Mouse (Mus musculus): Measurements from ENCODE around the gene Atp5f1. TPM values are rescaled to one million over a fixed set of nuclear protein-coding genes. Genes with fewer than 3 reads are reported as not detected.

Atp5f1 gene
- total and polyA plus RNA-seq, 3 experiments: 313 to 344 TPM; not detected in 1

Other genes with a start within 250 kb of the Atp5f1 start
- 32.3 and 39.7 TPM in 2 replicates for gene Rap1a, start 158.8 kb downstream of the Atp5f1 start, total RNA-seq (2012; rRNA removed)
- 10 to 100 TPM in 1 of 2 experiments, not detected in 1; 64.5 TPM for gene Rap1a, start 158.8 kb downstream of the Atp5f1 start, polyA plus RNA-seq (2012; ENCODE audit: insufficient read depth in 1 of 2, insufficient read length in 2 of 2, low read depth in 1 of 2, low replicate concordance in 2 of 2, missing spikeins in 1 of 2)
- 0.36 and 0.42 TPM in 2 replicates for gene Adora3, start 89.2 kb downstream of the Atp5f1 start, total RNA-seq (2012; rRNA removed)
- gene Adora3, start 89.2 kb downstream of the Atp5f1 start, polyA plus RNA-seq (2012; ENCODE audit: insufficient read depth in 1 of 2, insufficient read length in 2 of 2, low read depth in 1 of 2, low replicate concordance in 2 of 2, missing spikeins in 1 of 2): under 1 TPM in 1 of 2 experiments, not detected in 1; 0.65 TPM
- 0.27 and 0.39 TPM in 2 replicates for gene Tmigd3, start 89.2 kb downstream of the Atp5f1 start, total RNA-seq (2012; rRNA removed)
- gene Tmigd3, start 89.2 kb downstream of the Atp5f1 start, polyA plus RNA-seq (2012; ENCODE audit: insufficient read depth in 1 of 2, insufficient read length in 2 of 2, low read depth in 1 of 2, low replicate concordance in 2 of 2, missing spikeins in 1 of 2): under 1 TPM in 1 of 2 experiments, not detected in 1; 0.36 TPM
- 2.8 and 5.9 TPM in 2 replicates for gene I830077J02Rik, start 27.4 kb downstream of the Atp5f1 start, total RNA-seq (2012; rRNA removed)
- gene I830077J02Rik, start 27.4 kb downstream of the Atp5f1 start, polyA plus RNA-seq (2012; ENCODE audit: insufficient read depth in 1 of 2, insufficient read length in 2 of 2, low read depth in 1 of 2, low replicate concordance in 2 of 2, missing spikeins in 1 of 2): 1 to 10 TPM in 1 of 2 experiments, not detected in 1; 9.4 TPM
- gene Wdr77, start 730 bp downstream of the Atp5f1 start, total RNA-seq (2012; rRNA removed): 103 and 116 TPM in 2 replicates
- gene Wdr77, start 730 bp downstream of the Atp5f1 start, polyA plus RNA-seq (2012; ENCODE audit: insufficient read depth in 1 of 2, insufficient read length in 2 of 2, low read depth in 1 of 2, low replicate concordance in 2 of 2, missing spikeins in 1 of 2): 100 to 1,000 TPM in 1 of 2 experiments, not detected in 1; 204 TPM
- gene Ovgp1, start 13.6 kb upstream of the Atp5f1 start, total RNA-seq (2012; rRNA removed): 0.62 and 0.65 TPM in 2 replicates
- gene Ovgp1, start 13.6 kb upstream of the Atp5f1 start, polyA plus RNA-seq (2012; ENCODE audit: insufficient read depth in 1 of 2, insufficient read length in 2 of 2, low read depth in 1 of 2, low replicate concordance in 2 of 2, missing spikeins in 1 of 2): 1 to 10 TPM in 1 of 2 experiments, not detected in 1; 2.2 TPM
- not detected in 2 replicates for gene Pifo, start 54.5 kb upstream of the Atp5f1 start, total RNA-seq (2012; rRNA removed)
- not detected for gene Pifo, start 54.5 kb upstream of the Atp5f1 start, polyA plus RNA-seq (2012; ENCODE audit: insufficient read depth in 1 of 2, insufficient read length in 2 of 2, low read depth in 1 of 2, low replicate concordance in 2 of 2, missing spikeins in 1 of 2)
- not detected in 2 replicates for gene Chil5, start 72.7 kb upstream of the Atp5f1 start, total RNA-seq (2012; rRNA removed)
- gene Chil5, start 72.7 kb upstream of the Atp5f1 start, polyA plus RNA-seq (2012; ENCODE audit: insufficient read depth in 1 of 2, insufficient read length in 2 of 2, low read depth in 1 of 2, low replicate concordance in 2 of 2, missing spikeins in 1 of 2): not detected
- not detected in 2 replicates for gene Chia1, start 153.1 kb upstream of the Atp5f1 start, total RNA-seq (2012; rRNA removed)
- gene Chia1, start 153.1 kb upstream of the Atp5f1 start, polyA plus RNA-seq (2012; ENCODE audit: insufficient read depth in 1 of 2, insufficient read length in 2 of 2, low read depth in 1 of 2, low replicate concordance in 2 of 2, missing spikeins in 1 of 2): not detected
- gene Chil3, start 207.5 kb upstream of the Atp5f1 start, total RNA-seq (2012; rRNA removed): not detected in 2 replicates
- gene Chil3, start 207.5 kb upstream of the Atp5f1 start, polyA plus RNA-seq (2012; ENCODE audit: insufficient read depth in 1 of 2, insufficient read length in 2 of 2, low read depth in 1 of 2, low replicate concordance in 2 of 2, missing spikeins in 1 of 2): not detected

All from MEL (cell line).